ENCODE assay signal across 8 mouse cellular contexts in genomic region chr3:137981382-137981750, GRCm38 (mm10). TPM values are rescaled to one million over a fixed set of nuclear protein-coding genes. Genes with fewer than 3 reads are reported as not detected.
DNase-seq lines count a peak whose midpoint lies in the region; ATAC-seq and TF ChIP-seq lines count a peak whose summit lies in the region.

Gene Dapp1 (minus strand): TSS chr3:137981545.

- no peaks in the 10 kb centered on the region for H3K9me3 ChIP-seq in hindbrain, embryonic 15.5 days
- H3K9me3 ChIP-seq in megakaryocyte, embryonic 14.5 days = no peaks in the 10 kb centered on the region

- peak within 1 kb of the TSS; percentile 73 for H3K4me3 ChIP-seq in gastrocnemius, adult 2 months
- peak within 1 kb of the TSS; percentile 28 for H3K4me3 ChIP-seq in hindbrain, embryonic 15.5 days
- peak within 1 kb of the TSS; percentile 94 for H3K4me3 ChIP-seq in megakaryocyte, embryonic 14.5 days (replicated peaks)

- WGBS in hindbrain, embryonic 15.5 days = 18% methylated on average over 10 of the region's 10 CpGs

- no peak for TF ChIP-seq CTCF in gastrocnemius, adult 2 months (IDR thresholded peaks at IDR 0.05)

- peak; percentile 78 for DNase-seq in ES-CJ7 (ENCODE audit: low read depth, low spot score)
- DNase-seq in c-Kit-positive CD71-negative TER-119-negative erythroid progenitor cells, embryonic 14.5 days (ENCODE audit: low read depth) = peak; percentile 79
- DNase-seq in gastrocnemius, adult 2 months = peak; percentile 63
- peak; percentile 31 to 41 for DNase-seq in left cerebral cortex, postnatal 14 days (ENCODE audit: low spot score in 2 of 2)
- peak; percentile 56 to 60 for DNase-seq in right cerebral cortex, postnatal 10 days (ENCODE audit: low spot score in 2 of 2)
- peak; percentile 60 to 68 for DNase-seq in urinary bladder, postnatal 36 days (ENCODE audit: low spot score in 2 of 2)

- no peaks in the 10 kb centered on the region for H3K36me3 ChIP-seq in hindbrain, embryonic 15.5 days
- H3K36me3 ChIP-seq in megakaryocyte, embryonic 14.5 days (replicated peaks; ENCODE audit: low read length) = peaks cover 41% of the 10 kb centered on the region

- H3K4me2 ChIP-seq in hindbrain, embryonic 15.5 days = peak within 1 kb of the TSS; percentile 46

- intact Hi-C loops in gastrocnemius, adult 2 months (cut with DNase I) = no loop called here
- intact Hi-C loops in left cerebral cortex, postnatal 14 days (cut with DNase I) = no loop called here

- H3K4me1 ChIP-seq in hindbrain, embryonic 15.5 days (replicated peaks) = peaks cover 11% of the 10 kb centered on the region
- peaks cover 50% of the 10 kb centered on the region for H3K4me1 ChIP-seq in megakaryocyte, embryonic 14.5 days

- 0 out of 2 replicates have a peak, but pooled peaks have one; percentile 41 for ATAC-seq in hindbrain, embryonic 15.5 days (ENCODE audit: low FRiP score, low read depth)

- no peak within 1 kb of the TSS for H3K9ac ChIP-seq in hindbrain, embryonic 15.5 days

- H3K27me3 ChIP-seq in hindbrain, embryonic 15.5 days = 0 out of 2 replicates have a peak, but pooled peaks cover 3% of the 10 kb centered on the region
- no peaks in the 10 kb centered on the region for H3K27me3 ChIP-seq in megakaryocyte, embryonic 14.5 days (replicated peaks)

- H3K27ac ChIP-seq in gastrocnemius, adult 2 months = peak within 1 kb of the TSS; percentile 74
- no peak within 1 kb of the TSS for H3K27ac ChIP-seq in hindbrain, embryonic 15.5 days (replicated peaks)

RNA-seq across cellular contexts. Expression of gene Dapp1, which starts in this region (rescaled TPM):
- 1 to 10 TPM in 1 of 2 experiments, under 1 TPM in 1; 0.84 to 2.0 TPM for total RNA-seq in gastrocnemius, adult 2 months (2021)
- 1.7 TPM in 2 replicates for polyA plus RNA-seq in hindbrain, embryonic 15.5 days (2015; fragmentation: Nextera tagmentation; extraction: Ambion mirVana)
- total RNA-seq in left cerebral cortex, postnatal 14 days (2021) = 1 to 10 TPM; 2.9 to 3.0 TPM
- polyA plus RNA-seq in megakaryocyte, embryonic 14.5 days (2012; ENCODE audit: insufficient read depth, low replicate concordance) = 8.0 and 32.0 TPM in 2 replicates

Comparison
In these comparisons a context has a peak if more than half of its experiments do, and no peak if none do; other contexts are left out.
1. H3K4me3 ChIP-seq: peak in every context shown above with its lines; median percentile 94 in megakaryocyte, embryonic 14.5 days; 73 in gastrocnemius, adult 2 months; 28 in hindbrain, embryonic 15.5 days.